Mouse (Mus musculus): ENCODE measurements around the gene Mdm4. TPM values are rescaled to one million over a fixed set of nuclear protein-coding genes. Genes with fewer than 3 reads are reported as not detected.
"Not testable (repeated sequence)": the region's sequence is repeated elsewhere in the genome, so short reads cannot be mapped to it uniquely, and the experiment has no call there.

Mdm4 gene
- total RNA-seq, 2 experiments from 2014 or later = 22.7 to 28.1 TPM

- DNase-seq = no peak
- intact Hi-C loops (cut with DNase I) = no loop called here
Measured at GRCm38 (mm10) chr1:133057345-133058034, 27.1 kb upstream of the Mdm4 start.

GRCm38 (mm10) chr1:133054326-133054725 lies 24.0 kb upstream of the Mdm4 start:
- intact Hi-C loops (cut with DNase I) = no loop called here
- DNase-seq = no peak

- no peak for DNase-seq
- intact Hi-C loops (cut with DNase I) = no loop called here
Measured at GRCm38 (mm10) chr1:133053034-133053433, 22.7 kb upstream of the Mdm4 start.

GRCm38 (mm10) chr1:133051829-133052228 lies 21.5 kb upstream of the Mdm4 start:
- no peak for DNase-seq
- intact Hi-C loops (cut with DNase I) = no loop called here

GRCm38 (mm10) chr1:133050001-133050431 lies 19.7 kb upstream of the Mdm4 start:
- intact Hi-C loops (cut with DNase I) = no loop called here
- no peak for DNase-seq

- intact Hi-C loops (cut with DNase I) = loop anchor here (10.0 kb wide), 1 partner anchor 256 kb away; the partner anchor contains the start of gene Golt1a
- no peak for DNase-seq
Measured at GRCm38 (mm10) chr1:133048690-133049089, 18.3 kb upstream of the Mdm4 start.

GRCm38 (mm10) chr1:133047575-133047974 lies 17.2 kb upstream of the Mdm4 start:
- DNase-seq = peak in 1 of 2 experiments; percentile 16

GRCm38 (mm10) chr1:133046441-133046931 lies 16.1 kb upstream of the Mdm4 start:
- intact Hi-C loops (cut with DNase I) = loop anchor here (2.0 to 10.0 kb wide), 2 partner anchors 40 to 258 kb away; partner anchors contain the start of gene Golt1a
- DNase-seq = peak; percentile 18 to 55

More at GRCm38 (mm10) chr1:133047575-133047974, 17.2 kb upstream of the Mdm4 start:
- intact Hi-C loops (cut with DNase I) = loop anchor here (2.0 to 10.0 kb wide), 2 partner anchors 39 to 257 kb away; partner anchors contain the start of gene Golt1a

GRCm38 (mm10) chr1:133045861-133046440 lies 15.6 kb upstream of the Mdm4 start:
- intact Hi-C loops (cut with DNase I) = loop anchor here (2.0 to 10.0 kb wide), 2 partner anchors 41 to 259 kb away; partner anchors contain the start of gene Golt1a
- peak; percentile 67 to 70 for DNase-seq

GRCm38 (mm10) chr1:133045011-133045860 lies 14.9 kb upstream of the Mdm4 start, which contains the start of gene Pik3c2b:
Pik3c2b (plus strand) TSS chr1:133045667.
- intact Hi-C loops (cut with DNase I) = loop anchor here (10.0 kb wide), 1 partner anchor 260 kb away; the partner anchor contains the start of gene Golt1a
- DNase-seq = no peak

GRCm38 (mm10) chr1:133039505-133039949 lies 9.2 kb upstream of the Mdm4 start:
- intact Hi-C loops (cut with DNase I) = loop anchor here (1.0 to 10.0 kb wide), 2 partner anchors 61 to 575 kb away; partner anchors contain the start of gene Snrpe
- no peak for DNase-seq

GRCm38 (mm10) chr1:133034682-133035081 lies 4.3 kb upstream of the Mdm4 start:
- not testable (repeated sequence) for DNase-seq
- intact Hi-C loops (cut with DNase I) = loop anchor here (10.0 kb wide), 1 partner anchor 580 kb away; the partner anchor contains the start of gene Snrpe

- intact Hi-C loops (cut with DNase I) = loop anchor here (10.0 kb wide), 1 partner anchor 581 kb away; the partner anchor contains the start of gene Snrpe
- peak; percentile 27 to 37 for DNase-seq
Measured at GRCm38 (mm10) chr1:133034091-133034460, 3.7 kb upstream of the Mdm4 start.

- DNase-seq = peak; percentile 17 to 48
- intact Hi-C loops (cut with DNase I) = loop anchor here (10.0 kb wide), 1 partner anchor 581 kb away; the partner anchor contains the start of gene Snrpe
Measured at GRCm38 (mm10) chr1:133033316-133034090, 3.1 kb upstream of the Mdm4 start.

GRCm38 (mm10) chr1:133032981-133033315 lies 2.6 kb upstream of the Mdm4 start:
- DNase-seq = no peak
- intact Hi-C loops (cut with DNase I) = loop anchor here (10.0 kb wide), 1 partner anchor 582 kb away; the partner anchor contains the start of gene Snrpe

- DNase-seq = no peak
- intact Hi-C loops (cut with DNase I) = loop anchor here (10.0 kb wide), 1 partner anchor 585 kb away; the partner anchor contains the start of gene Snrpe
Measured at GRCm38 (mm10) chr1:133029744-133030143, 617 bp downstream of the Mdm4 start.

- no peak for DNase-seq
- intact Hi-C loops (cut with DNase I) = no loop called here
Measured at GRCm38 (mm10) chr1:133027980-133028379, 2.4 kb downstream of the Mdm4 start.

- no peak for DNase-seq
- intact Hi-C loops (cut with DNase I) = no loop called here
Measured at GRCm38 (mm10) chr1:133027126-133027525, 3.2 kb downstream of the Mdm4 start.

GRCm38 (mm10) chr1:133025796-133026190 lies 4.6 kb downstream of the Mdm4 start:
- intact Hi-C loops (cut with DNase I); DNase-seq: not testable (repeated sequence)

All from gastrocnemius, postnatal 36 days (tissue).